Mouse (Mus musculus): ENCODE measurements around the gene Tas2r131.
"Not testable (repeated sequence)": the region's sequence is repeated elsewhere in the genome, so short reads cannot be mapped to it uniquely, and the experiment has no call there.

Gene Tas2r131

DNA sequence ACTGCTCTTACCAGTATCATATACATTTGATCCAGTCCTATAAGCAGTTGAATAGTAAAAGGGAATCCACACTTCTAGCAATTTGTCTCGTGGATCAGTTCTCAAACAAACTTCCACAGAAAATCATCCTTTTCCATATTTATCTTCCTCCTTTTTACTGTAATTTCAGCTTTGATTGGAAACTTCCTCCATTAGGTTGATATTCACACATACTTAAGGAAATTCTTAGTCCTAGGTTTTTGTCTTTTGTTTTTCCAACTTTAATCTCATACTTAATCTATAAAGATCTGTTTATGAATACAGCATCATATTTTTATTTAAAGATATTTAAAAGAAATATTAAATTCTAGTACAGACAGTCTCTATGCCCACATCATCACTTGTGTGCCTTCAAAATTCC, at the start of gene Tas2r131:
Tas2r131 (minus strand) TSS at position 101 of the 400 bp plus-strand sequence.
- no peak for DNase-seq

DNA sequence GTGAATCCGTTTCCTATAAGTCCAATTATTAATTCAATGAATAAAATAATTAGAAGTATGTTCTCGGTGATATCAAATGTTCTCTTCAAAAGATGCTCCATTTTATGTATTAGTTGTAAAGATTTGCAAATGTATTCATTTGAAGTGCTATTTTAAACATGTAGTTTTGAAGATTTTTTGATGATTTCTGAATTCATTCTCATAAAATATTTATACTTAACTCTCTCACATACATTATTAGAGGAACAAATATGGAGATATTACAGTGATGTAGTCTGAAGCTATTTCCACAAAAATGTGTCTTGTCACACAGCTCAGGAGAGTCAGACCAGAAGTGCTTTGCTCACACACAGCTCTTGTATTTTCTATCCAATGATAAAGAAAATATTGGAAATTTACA, 23.1 kb upstream of the Tas2r131 start, which contains the start of gene Tas2r109:
Tas2r109 (minus strand) TSS at position 101 of the 400 bp plus-strand sequence.
- no peak for DNase-seq

DNA sequence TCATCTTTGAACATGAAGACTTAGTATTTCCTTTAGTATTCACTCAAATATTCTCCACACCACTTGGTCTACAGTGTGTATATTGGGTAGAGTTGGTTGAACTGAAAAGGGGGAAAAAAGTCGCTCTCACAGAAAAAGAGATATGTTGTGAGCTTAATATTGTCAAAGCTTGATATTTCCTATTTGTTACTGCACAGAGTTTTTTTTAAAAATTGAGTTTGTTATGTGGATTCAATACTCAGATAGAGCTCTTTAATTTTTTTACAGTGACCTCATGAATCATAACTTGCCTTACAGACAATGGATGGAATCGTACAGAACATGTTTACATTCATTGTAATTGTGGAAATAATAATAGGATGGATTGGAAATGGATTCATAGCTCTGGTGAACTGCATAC, 6.9 kb downstream of the Tas2r131 start, which contains the start of gene Tas2r129:
Tas2r129 (plus strand) TSS at position 301 of the 400 bp plus-strand sequence.
- no peak for DNase-seq

DNA sequence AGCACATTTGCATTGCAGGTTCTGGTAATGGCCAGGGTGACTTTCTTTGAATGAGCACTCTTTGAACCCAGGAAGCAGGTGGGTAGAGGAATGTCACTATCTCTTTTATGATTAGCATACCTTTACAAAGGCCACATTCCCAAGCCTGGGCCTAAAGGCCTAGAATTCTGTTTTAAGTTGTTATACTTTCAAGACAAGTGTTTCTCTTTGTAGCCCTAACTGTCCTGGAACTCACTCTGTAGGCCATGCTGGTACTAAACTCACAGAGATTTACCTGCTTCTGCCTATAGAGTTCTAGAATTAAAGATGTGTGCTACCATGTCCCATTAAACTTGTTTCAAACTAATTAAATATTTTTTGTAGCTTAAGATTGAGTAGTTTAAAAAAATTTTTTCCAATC, 16.3 kb downstream of the Tas2r131 start:
- DNase-seq, result not testable (repeated sequence)

DNA sequence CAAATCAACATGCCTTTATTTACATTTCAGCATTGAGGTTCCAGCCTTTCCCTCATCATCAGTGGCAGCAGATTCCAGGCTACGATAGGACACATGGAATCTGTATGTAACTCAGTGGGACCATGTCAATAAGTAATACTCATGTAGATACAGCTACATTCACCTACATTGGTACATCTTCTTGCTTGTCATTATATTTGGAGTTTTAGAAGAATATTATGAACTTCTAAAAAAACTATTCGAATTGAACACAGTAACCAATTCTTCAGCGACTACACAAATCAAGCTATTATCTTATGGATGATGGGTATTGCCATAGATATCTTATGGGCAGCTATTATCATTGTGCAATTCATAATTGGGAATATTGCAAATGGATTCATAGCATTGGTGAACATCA, 48.4 kb downstream of the Tas2r131 start, which contains the start of gene Tas2r125:
Tas2r125 (plus strand) TSS at position 301 of the 400 bp plus-strand sequence.
- no peak for DNase-seq

Measured in right cerebral cortex, postnatal 14 days (tissue).